Mouse (Mus musculus) left cerebral cortex, postnatal 10 days (tissue): Measurements from ENCODE around the gene Umad1. TPM values are rescaled to one million over a fixed set of nuclear protein-coding genes. Genes with fewer than 3 reads are reported as not detected.

Experiments used
- DNase-seq, 2 experiments: peaks; one replicate each; pipeline ENCODE4 v3.0.0; 2021 to 2022; ENCODE audit warnings: low spot score in 2 of 2, mixed read lengths in 1 of 2; ENCODE audit errors: extremely low spot score in 1 of 2
- intact Hi-C: fragments of 180-260 bp; cut with DNase I; formaldehyde crosslinking; loops from one replicate; pipeline ENCODE4 v1.15.1; 2025
- total RNA-seq, 2 experiments: library from RNA; stranded (reverse); gene quantifications; 2 replicates each; pipeline ENCODE4 v1.2.3; 2021

Umad1 gene
- total RNA-seq, 2 experiments from 2014 or later = 30.3 to 35.7 TPM

DNA sequence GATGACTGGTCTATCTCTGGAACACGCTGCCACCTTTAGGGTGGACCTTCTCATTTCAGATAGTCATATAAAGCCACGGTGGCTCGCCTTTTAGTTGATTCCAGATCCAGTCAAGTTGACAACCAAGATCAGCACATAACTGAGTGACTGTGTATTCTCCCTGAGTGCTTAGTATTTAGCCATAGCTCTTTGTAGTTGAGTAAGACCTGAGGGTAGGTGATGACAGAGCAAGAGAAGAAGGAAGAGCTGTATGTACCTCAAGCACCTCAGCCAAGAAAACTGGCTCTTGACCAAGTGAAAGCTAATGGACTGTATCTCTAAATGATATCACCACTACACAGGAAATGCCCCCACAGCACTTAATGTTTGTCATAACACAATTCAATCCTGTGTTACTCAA is 182.7 kb downstream of the Umad1 start:
- DNase-seq = no peak
- intact Hi-C loops = no loop called here

DNA sequence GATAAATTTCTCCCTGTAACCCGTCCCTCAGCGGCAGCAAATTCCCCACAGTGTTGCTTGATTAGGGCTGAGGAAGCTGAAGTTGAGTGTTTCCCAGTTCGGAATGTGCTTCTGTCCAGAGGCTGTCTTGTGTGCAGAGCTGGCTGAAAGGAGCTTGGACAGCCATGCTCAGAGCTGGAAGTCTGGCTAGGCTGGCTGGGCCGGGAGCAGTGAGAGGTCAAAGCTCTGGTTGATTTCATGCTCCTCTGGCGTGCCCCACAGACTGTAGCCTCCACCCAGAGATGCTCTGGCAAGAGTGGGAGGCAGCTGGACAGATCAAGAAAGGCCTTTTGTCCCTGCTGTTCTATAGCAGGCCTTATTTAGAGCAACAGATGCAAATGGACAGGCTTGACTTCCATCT is 187.7 kb downstream of the Umad1 start:
- intact Hi-C loops = no loop called here
- DNase-seq = peak in 1 of 2 experiments; percentile 30

DNA sequence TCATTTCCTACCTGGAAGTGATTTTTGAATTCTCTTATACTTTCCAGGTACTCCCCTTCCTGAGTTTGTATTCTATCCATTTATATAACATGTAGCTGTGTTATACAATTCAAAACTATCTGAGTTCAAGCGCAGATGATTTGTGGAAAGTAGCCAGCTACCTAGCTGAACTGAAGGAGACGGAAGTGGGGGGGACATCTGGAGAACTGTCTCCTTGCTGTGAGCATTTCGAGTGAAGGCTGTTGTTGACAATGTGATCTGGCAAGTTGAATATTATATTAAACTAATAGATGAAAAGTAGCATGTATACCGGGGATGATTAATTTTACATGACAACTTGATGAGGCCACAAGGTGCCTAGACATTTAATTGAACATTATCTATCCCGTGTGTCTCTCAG is 196.5 kb downstream of the Umad1 start:
- intact Hi-C loops = no loop called here
- DNase-seq = no peak

DNA sequence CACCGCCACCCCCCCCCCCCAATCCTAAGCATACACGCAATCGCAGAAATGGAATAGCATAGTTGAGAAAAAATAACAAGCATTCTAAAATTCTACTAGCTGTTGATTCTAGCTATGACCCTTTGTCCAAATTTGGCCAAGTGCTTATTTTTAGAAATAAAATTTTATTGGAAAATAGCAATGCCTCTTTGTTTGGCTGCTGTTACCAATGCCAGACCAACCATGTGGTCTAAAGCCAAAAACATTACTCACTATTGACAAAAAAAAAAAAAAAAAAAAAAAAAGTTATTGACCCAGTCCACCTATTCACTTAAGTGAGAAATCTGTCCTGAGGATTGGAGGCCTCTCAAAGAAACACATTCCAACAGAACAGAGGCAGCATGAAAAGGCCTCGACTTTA is 199.5 kb downstream of the Umad1 start:
- intact Hi-C loops = no loop called here
- DNase-seq = no peak

DNA sequence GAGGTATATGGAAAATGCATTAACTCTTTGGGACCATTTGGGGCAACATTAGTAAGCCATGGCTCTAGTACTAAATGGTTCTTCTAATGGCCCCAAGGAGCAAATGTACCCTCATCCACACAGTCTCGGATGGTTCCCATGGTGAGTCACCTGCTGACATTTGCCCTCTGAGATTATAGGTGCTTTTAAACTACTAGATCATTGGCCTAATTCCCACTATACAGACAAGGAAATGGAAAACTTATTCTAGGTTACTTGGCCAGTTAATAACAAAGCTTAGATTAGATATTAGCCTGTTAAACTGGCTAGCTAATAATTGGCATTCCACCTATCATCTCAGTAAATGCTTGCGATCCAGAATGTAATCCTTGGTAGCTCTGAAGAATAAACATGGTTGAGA is 203.4 kb downstream of the Umad1 start:
- intact Hi-C loops = no loop called here
- no peak for DNase-seq

DNA sequence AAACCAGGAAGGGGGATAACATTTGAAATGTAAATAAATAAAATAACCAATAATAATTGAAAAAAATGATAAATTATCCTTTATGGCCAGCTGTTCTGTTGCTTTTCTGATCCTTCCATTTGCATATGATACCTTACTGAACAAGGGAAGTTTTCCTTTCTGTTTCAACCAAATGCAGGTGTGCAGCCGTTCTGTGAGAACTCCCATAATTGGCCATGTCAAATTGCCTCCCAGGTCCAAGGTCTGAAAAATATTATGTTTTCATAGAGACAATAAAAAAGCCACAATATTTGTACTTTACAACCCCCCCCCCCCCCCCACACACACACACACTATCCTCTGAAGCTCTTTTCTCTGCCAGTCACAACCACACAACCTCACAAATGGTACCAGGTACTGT is 206.3 kb downstream of the Umad1 start:
- DNase-seq = no peak
- intact Hi-C loops = no loop called here

DNA sequence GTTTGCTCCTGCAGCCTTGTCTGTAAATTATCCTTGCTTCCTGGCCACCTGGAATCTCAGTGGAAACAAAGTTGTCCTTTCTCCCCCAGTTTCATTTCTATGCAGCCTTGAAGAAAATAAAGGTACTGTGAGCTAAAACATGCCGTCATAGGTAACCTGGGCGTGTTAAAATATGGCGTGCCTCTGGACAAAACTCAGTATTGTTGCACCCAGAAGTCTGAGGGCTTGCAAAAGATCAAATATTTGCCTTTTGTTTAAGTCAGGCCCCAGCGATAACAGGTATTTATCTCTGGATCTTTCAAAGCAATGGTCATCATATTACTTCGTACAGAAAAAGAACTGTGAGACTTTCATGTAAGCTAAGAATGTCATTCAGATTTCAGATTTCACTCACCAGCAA is 206.9 kb downstream of the Umad1 start:
- intact Hi-C loops = no loop called here
- no peak for DNase-seq

DNA sequence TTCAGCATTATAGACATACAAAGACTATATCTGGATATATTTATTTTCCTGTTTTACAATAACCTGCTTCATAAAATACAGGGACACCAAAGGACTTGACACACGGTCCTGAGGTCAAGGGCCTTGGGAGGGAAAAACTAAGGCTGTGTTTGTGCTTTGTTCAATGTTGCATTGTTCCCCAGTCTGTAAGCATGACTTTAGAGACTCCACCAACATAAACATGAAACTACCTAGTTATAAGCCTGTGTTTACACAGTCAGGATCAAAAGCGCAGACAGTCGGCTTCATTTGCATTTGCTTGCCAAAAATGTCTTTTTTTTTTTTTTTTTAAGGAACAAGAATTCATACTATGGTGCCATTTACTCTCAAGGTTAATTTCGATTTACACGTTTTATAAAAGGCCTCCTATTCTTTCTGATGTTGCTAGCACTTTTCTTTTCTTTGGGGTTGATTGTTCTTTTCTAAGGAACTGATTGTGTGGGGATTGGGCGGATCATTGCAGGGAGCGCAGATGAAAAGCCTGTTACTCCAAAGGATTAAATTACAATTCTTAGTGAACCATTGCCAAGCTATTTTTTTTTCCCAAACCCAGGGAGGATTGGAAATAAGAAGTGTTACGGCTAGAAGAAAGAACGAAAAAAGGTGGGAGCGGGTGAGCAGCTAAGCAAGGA is 208.7 kb downstream of the Umad1 start:
- intact Hi-C loops = no loop called here
- DNase-seq = no peak

DNA sequence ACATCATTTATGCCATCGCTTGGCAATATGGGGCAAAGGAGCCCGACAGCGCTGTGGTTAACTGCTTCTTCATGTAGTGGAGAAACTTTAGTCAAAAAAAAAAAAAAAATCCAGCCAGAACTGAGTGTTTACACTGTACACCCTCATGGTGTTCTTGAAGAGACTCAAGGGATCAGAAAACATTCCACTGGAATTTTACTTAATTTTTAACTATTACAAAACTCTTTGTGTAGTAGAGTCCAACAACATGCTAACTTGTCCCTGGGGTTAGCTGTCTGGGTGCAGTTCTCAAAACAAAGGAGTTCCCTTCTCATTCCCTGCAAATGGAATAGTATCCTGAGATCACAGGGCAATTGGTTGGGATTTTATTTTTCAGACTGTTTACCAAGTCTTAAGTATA is 210.8 kb downstream of the Umad1 start:
- DNase-seq = no peak
- intact Hi-C loops = no loop called here

DNA sequence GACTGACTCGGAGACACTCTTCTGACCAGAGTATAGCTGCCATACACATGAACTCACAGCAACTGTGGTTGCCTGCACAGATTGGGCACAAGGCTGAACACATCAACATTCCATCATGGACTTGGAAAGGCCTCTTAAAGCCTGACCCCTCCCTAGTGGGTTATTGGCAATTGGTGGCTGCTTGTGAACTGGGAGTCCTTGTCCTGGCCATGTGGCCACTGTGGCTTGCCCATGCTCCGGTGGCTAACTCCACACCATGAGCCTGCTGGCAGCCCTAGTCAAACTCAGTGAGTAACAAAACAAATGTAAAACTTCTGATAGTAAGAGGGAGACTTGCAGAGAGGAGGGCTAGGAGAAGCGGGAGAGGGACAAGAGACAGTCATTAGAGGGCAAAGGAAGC is 213.0 kb downstream of the Umad1 start:
- no peak for DNase-seq
- intact Hi-C loops = no loop called here

DNA sequence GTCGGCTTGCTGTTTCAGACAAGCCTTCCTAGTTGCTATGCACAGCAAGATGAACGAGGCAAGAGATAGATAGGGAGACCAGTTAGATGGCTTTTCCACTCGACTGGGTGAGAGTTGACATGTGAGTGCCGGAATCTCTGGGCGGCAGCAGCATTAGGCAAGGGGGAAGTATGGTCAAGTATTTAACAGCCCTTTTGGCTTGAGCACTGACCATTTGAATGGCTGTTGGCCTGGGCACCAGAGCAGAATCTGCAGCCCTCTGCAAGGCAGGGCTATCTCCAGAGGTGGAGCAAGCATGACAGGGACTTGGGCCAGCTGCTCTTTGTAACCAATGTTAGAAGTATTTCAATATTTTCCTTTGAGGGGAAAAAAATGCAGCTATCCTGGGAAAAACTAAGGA is 213.8 kb downstream of the Umad1 start:
- intact Hi-C loops = no loop called here
- peak in 1 of 2 experiments; percentile 20 for DNase-seq

DNA sequence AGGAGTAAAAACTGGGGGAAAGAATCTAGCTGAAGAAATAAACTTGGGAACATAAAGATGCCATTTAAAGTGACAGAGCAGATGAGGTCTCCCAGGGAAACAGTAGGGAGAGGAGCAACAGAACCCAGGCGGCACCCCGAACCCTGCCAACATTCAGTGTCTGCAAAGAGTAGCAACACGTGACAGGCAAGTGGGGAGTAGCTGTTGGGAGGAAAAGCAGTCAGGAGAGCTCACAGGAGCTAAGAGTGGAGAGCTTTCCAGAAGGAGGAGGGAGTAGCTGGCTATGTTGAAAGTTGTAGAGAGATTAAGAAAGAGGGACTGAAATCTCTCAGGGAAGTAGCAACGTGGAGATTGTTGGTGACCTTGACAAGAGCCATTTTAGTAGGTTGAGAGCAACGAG is 214.4 kb downstream of the Umad1 start:
- intact Hi-C loops = no loop called here
- DNase-seq = peak; percentile 13 to 26

DNA sequence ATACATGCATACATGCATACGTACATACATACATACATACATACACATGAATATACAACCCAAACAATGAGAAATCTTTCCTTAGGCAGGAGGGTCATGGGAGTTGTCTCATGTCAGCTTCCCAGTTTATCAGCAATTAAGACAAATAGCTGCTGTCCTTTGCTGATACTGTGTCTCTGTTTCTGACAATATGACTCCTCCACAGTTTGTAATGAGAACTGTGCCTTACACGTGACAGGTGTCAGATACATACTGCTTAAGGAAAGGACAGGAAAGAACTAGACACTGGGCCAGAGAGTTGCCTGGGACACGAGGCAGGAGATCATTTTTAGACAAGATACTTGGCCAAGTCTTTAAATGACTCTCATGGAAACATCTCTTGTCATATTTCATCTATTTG is 215.2 kb downstream of the Umad1 start:
- intact Hi-C loops = no loop called here
- no peak for DNase-seq

DNA sequence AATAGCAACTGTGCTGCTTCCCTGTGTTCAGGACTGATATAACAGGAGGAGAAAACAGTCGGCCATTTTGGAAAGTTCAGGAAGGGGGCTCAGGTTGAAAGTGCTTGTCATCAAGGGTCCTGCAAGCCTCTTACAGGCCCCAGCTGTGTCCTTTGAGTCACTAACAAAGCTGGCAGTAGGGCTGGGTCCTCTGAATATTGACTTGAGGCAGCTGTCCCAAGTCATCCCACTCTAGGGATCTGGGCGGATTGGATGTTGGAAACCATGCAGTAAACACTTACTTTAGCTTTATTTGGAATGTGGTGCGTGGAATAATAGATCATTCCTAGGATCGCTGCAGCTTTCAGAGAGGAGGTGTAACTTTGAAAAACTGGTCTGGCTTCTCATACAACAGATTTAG is 215.7 kb downstream of the Umad1 start:
- DNase-seq = no peak
- intact Hi-C loops = no loop called here

DNA sequence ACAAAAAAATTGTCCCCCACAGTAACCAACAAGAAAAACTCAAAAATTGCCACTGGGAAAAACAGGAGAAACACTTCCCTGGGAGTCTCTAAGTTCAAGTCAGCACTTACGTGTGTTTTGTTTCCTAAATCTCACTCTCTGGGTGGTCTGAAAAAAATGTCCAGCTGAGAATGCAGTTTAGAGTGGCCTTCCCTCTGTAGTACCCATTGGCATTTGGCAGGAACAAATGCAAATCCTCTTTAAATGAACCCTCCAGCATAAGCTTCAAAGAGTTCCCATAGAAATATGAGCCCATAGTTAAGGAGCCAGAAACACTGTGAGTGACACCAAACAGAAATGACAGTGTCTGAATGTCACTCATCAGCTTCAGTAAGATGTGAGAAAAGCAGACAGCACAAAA is 220.1 kb downstream of the Umad1 start:
- intact Hi-C loops = no loop called here
- DNase-seq = no peak

DNA sequence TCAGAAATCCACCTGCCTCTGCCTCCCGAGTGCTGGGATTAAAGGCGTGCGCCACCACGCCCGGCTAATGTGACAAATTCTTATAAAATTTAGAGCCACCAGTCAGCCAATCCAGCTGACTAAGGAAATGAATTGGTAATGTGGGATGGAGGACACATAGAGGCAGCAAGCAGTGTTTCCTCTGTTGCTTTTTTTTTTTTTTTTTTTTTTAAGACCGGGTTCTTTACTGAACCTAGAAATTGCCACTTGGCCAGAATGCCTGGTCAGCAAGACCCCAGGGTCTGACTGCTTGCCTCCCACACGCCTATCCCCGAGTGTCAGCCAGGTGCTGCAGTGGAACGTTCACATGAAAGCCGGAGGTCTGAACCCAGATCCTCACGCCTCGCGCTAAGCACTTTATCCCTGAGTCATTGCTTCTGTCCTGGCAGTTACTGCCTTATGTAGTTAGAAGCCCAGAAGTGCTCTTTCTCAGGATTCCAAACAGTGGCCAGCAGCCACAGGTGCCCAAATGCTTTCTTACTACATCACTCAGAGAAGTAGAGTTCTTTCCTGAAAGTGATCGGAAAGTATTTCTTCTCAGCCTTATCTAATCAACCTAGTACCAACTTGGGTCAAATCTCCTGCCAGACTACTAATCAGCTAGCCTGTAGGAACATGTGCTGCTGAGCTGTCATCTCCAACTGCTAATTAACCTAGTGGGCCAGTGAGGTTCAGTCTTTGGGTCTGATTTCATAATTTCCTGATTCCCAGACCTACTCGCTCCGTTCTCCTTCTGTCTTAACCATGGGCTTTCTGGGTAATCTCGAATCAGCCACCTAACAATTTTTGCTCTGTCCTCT is 225.6 kb downstream of the Umad1 start:
- intact Hi-C loops = no loop called here
- DNase-seq = no peak

DNA sequence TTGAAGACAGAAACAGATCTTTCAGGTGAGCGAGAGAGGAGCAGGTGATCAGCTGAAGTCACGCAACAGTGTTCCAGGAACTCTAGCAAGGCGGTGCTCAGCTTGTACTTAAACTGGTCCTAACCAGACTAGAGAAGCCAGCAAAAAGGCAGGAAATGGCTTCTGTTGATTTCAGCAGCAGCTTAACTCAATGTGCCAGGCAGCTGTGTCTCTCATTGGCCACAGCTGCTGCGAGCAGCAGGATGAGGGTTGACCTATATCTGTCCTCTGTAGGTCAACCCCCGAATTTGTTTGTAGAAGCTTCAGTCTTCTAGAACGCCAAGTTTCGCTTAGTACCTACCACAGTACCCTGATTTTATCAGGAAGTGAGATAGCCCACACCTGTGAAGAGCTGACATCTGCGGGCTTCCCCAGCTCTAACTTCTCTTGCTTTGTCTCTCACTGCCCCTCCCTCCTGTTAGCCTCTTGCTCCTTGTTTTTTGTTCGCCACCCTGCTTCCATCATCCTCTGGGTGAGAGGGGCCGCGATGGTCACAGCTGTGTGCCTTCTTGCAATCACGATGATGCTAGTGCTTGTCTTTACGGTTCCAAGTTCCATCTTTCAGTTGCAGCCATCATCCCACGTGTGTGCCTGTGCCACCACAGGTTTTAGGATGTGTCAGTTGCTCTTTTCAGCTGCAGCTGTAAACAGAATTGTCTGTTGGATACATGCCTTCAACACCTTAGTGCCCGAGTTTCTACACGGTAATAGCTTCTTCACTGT is 226.5 kb downstream of the Umad1 start:
- no peak for DNase-seq
- intact Hi-C loops = no loop called here

DNA sequence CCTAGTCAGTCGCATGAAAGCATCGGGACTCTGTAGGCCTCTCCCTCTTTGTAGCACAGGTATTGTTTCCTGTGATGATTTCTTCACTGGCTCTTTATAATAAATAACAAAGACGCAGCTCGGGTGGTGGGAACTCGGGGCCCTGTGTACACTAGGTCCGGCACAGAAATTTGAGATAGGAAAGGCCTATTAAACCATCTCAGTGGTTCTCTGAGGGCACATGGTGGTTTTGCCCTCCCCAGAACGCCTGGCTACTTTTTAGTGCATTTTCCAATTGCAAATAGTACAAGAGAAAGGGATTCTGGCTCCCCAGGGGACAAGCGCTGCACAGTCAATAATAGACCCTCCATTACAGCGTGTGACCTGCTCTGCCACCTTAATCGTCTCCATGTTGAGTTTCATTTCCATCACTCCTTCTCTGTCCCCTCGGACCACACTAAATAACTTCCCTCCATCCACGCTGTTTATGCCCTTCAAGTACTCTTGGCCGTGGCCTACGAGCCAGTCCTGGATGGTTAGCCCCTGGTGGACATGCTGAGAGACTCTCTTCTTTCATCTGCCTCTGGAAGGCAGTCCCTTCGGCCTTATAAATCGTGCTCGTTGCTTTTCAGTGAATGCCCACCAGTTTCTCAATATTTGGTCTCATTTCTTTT is 227.4 kb downstream of the Umad1 start:
- intact Hi-C loops = no loop called here
- no peak for DNase-seq

DNA sequence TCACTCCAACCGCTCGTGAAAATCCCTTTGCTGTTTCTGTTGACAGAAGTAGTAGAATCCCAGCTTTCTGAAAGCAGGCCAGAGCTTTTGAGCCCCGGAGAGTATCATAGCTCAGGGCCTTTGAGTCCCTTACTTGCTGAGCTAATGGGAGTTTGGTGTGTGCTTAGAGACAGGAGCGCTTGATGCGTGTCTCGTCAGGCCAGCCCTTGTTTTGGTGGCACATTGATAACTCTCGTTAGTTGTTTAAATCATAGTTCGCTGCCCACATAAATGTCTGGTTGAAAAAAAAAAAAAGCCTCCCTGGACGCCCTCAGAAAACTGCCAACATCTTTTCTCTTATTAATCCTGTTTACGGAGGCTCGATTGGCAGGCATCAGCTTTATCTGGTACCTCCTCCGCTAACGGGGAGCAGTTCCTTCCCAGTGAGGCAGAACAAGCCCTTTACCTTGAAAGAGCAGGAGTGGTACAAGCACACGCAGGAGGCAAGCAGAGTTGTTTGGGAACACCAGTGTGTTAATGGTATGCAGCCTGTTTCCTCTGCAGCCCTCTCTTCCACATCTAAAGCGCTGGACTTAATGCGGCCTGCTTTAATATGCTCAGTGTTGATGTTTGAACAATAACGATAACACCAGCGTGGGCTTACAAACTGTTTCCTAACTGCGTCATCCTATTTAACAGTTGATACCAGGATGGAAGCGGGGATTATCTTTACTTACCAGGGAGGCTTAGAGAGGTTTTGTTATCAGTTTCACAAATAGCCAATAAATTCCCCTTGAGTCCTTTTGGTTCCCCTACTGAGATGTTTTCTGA is 228.2 kb downstream of the Umad1 start:
- intact Hi-C loops = no loop called here

More for the DNA sequence above, 228.2 kb downstream of the Umad1 start:
- no peak for DNase-seq
